Mouse (Mus musculus) liver, embryonic 14.5 days (tissue): ENCODE data around the gene Lyl1.

Experiments used
- CTCF ChIP-seq: IDR thresholded peaks from 2 replicates; pipeline ENCODE4 v1.5.1; 2016; ENCODE audit warnings: antibody characterized with exemption, low read depth, control low read depth
- EP300 ChIP-seq: IDR thresholded peaks from 2 replicates; pipeline ENCODE4 v1.6.1; 2016; ENCODE audit warnings: antibody characterized with exemption, low read depth

GRCm38 (mm10) chr8:84713381-84713780, 12.1 kb downstream of the Lyl1 start:
- TF ChIP-seq CTCF (no peak), EP300 (no peak)
